Mouse (Mus musculus): ENCODE data around the gene Mon1a.

Gene Mon1a

DNA sequence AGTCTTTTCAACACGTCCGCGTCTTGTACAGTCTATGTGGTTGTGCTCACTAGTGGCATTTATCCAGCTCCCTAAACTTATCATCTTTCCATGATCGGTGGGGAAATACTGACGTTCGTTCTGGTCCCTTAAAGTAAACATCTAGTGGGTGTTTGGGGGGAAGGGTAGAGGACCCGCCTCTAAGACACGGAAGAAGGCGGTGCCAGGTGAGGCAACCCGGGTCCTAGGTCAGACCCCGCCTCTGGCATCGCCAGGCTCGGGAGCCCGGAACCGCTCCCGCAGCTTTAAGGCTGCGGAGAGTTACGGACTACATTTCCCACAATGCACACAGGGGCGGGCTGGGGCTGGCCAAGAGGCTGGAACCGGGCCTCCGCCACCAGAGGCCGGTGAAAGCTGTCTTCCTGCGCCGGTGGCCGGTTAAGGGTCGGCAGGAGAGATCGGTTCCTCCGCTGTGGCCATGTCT is at the start of gene Mon1a:
Gene Mon1a (plus strand): TSS at position 348 of the 463 bp plus-strand sequence.
- peak; percentile 89 for DNase-seq (ENCODE audit: inconsistent ontology term)

DNA sequence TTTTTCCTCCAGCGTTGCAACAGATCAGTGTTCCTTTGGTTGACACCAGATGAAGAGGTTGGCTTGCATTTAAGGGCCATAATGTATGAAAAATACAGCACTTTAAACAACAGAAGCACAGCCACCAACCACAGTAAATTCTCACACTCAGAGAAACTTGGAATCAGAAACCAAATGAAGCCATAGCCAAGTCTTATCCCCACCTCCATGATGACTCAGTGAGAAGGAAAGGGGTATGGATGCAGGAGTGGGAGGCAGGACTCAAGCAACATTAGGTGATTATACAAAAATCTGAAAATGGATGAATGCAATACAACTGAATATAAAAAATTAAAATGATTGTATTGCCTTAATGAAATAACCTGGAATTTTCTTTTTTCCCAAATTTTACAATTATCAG is 49.1 kb upstream of the Mon1a start:
- DNase-seq (ENCODE audit: inconsistent ontology term) = no peak

DNA sequence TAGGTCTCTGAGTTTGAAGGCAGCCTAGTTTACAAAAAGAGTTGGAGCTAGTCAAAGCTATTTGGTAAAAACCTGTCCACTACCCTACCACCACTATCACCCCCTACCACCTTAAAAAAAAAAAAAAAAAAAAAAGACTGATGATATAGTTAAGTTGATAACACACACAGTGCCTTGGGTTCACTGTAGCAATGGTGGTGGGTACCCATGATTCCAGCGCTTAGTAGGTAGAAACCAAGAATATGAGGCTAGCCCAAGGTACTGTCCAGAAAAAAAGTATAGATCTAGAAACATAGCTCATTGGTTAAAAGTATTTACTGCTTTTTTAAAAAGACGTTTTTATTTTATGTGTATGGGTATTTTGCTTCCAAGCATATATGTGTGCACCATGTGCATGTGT is 45.2 kb upstream of the Mon1a start:
- no peak for DNase-seq (ENCODE audit: inconsistent ontology term)

DNA sequence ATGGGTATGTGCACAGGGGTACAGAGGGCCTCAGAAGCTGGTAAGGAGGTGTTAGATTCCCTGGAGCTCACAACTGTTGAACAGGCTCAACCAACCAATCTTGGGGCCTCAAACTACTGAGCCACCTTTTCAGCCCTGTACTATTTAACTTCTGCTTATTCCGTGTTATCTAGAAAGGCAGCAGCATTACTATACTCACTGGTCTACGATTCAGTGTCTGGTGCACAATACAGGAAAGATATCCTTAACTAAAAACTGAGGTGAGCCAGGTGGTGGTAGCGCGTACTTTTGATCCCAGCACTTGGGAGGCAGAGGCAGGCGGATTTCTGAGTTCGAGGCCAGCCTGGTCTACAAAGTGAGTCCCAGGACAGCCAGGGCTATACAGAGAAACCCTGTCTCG is 39.0 kb upstream of the Mon1a start:
- no peak for DNase-seq (ENCODE audit: inconsistent ontology term)

DNA sequence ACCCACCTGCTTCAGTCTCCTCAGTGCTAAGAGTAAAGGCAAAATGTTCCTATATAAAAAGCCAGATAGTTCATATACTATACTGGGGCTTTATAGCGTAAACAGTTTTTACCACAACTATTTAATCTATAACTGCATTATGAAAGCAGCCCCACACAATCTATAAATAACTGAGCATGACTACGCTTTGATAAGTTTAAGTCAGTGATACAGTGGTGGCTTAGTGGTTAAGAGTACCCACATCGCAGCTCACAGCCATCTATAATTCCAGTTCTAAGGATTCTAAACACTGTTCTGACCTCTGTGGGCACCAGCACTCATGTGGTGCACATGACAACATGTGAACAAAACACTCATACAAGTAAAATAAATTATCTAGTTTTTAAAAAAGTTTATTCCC is 29.6 kb upstream of the Mon1a start:
- DNase-seq (ENCODE audit: inconsistent ontology term) = no peak

DNA sequence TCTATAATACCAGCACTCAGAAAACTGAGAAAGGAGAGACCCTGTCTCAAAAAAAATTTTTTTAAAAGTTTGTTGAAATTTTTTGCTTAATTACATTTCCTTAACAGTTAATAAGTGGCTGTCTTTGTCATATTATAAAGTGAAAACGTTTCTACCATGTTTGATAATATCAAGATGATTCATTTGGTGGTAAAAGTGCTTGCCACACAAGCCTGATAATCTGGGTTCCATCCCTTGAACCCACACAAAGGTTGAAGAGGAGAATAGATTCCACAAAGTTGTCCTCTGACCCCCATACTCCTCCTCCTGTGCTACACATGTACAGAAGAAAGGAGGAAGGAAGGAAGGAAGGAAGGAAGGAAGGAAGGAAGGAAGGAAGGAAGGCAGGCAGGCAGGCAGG is 23.5 kb upstream of the Mon1a start:
- DNase-seq (ENCODE audit: inconsistent ontology term) = no peak

DNA sequence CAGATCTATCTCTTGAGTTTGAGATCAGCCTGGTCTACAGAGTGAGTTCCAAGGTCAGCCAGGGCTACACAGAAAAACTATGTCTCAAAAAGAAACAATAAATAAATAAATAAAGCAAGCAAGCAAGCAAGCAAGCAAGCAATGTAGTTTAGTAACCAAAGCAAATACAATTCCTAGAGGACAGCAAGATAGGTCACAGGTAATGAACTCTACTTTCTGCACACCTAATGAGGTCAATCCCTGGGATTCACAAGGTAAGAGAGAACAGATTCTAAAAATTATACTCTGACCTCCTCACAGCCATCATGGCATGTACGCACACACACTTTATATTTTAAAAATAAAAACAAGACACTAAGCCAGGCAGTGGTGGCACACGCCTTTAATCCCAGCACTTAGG is 21.9 kb upstream of the Mon1a start:
- no peak for DNase-seq (ENCODE audit: inconsistent ontology term)

DNA sequence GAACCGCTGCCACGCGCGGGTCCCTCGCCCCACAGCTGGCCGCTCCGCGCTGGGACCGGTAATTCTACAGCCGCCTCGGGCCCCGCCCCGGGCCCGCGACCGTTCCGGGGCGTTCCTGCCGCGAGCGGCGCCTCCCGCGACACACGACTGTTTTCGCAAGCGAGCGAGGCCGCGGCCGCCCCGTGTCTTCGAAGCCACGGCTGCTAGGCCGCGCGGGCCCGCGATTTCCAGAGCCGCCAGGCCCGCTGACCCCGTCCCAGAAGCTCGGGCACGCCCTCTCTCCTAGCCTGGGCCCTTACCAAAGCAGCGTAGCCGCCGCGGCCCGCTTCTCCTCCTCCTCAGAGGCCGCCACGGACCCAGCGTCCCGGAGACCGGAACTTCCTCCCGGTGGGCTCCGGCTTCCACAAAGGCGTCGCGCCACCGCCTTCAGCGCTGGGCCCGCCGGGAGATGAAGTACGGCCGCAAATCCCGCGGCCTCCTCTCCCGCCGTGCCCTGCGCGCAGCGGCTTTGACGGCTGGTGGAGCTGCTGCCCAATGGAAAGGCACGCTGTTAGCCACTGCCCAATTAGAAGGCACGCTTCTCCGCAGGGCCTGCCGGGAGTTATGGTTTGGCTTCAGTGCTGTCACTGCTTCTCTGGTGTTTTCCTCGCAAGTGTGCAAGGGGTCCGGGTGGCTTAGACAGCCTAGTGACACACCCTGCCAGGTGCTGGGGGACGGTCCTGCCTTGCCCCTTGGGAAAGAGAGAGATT is 15.4 kb upstream of the Mon1a start:
- DNase-seq (ENCODE audit: inconsistent ontology term) = peak; percentile 96

DNA sequence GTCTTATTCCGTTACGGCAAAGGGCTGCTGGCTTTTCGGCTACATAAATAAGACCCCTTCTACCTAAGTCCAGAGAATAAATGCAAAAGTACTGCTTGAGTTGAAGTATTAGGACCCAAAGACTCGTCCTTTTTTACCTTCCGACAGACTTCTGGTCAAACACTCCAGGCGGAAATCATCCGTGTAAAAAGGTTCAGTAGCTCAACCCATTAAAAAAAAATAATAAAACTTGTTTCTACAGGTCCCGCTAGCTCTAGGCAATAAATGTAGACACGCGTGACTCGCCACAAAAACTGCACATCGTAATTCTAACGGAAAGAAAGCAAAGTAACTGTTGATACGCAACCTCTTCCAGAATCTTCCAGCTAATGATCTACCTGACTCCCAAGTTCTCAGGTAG is 14.8 kb upstream of the Mon1a start, which contains the start of gene Rbm6:
Gene Rbm6 (minus strand): TSS at position 101 of the 400 bp plus-strand sequence.
- DNase-seq (ENCODE audit: inconsistent ontology term) = no peak

DNA sequence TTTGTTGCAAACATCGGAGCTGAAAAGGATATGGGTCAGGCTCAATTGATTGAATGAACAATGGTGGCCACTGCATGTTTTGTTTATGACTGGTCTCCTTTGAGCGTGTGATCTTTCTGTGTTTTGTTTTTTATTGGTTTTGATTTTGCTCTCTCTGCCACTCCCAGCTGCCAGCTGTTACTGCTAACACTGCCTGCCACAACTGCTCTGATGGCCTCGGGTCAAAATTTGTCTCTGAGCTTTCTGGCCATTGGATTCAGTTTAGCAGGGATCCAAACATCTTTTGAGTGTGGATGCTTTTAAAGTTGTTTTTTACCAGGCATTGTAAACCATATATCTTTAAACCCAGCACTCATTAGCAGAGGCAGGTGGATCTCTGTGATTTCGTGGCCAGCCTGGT is 7.5 kb upstream of the Mon1a start:
- DNase-seq (ENCODE audit: inconsistent ontology term) = no peak

DNA sequence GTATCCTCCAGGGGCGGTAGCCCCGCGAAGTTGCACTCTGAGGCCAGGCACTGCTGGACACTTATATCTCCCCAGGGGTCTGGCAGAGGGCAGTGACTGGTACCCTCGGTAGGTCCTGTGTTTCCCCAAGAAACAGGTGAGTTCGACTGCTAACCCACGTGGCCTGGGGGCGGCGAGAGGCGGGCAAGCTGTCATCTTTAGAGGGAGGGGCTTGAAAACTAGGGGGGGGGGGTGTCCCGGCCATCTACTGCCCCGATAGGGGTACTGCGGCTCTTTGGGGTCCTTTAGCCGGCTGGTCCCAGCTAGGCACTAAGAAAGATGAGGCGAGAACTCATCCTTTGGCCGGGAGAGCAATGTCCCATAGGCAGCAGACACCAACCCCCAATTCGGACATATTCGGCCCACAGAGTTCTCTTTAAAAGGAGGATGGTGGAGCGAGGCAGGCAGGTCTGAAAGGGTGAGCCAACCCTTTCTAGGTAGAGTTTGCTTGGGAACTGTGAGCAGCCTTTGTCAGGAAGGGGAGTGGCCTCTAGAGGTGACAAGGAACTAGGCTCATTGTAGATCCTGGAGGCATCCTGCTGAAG is 408 bp downstream of the Mon1a start:
- DNase-seq (ENCODE audit: inconsistent ontology term) = peak; percentile 77

DNA sequence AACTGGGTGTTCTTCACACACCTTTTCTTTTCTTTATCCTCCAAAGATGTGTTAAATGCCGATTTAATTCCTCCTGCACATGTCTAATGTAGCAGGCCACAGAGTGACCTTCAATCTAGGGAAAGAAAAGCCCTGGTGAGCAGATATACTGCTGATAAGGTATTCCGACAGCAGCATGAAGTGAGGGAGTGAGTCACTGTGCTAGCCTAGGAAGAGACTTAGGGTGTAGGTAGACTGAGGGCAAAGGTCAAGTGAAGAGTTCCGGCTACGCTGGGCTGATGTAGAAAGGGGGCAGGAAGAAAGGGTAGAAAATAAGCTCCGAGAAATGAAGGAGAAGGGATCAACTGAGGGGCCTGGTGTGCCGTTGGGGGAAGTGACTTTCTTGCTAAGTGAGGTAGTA is 2.3 kb downstream of the Mon1a start:
- no peak for DNase-seq (ENCODE audit: inconsistent ontology term)

DNA sequence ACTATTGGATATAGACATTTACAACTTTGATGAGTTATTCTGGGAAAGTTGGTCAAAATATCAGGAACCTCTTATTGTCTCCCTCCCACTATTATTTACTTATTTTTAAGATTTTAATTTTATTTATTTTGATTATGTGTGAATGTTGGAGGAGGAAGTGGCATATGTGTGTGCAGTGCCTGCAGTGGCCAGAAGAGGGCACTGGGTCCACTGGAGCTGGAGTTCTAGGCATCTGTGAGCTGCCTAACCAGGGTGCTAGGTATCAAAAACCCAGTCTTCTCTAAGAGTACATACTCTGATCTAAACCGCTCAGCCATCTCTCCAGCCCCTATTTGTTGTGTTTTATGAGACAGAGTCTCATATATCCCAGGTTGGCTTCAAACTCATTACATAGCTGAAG is 3.1 kb downstream of the Mon1a start:
- DNase-seq (ENCODE audit: inconsistent ontology term) = no peak

DNA sequence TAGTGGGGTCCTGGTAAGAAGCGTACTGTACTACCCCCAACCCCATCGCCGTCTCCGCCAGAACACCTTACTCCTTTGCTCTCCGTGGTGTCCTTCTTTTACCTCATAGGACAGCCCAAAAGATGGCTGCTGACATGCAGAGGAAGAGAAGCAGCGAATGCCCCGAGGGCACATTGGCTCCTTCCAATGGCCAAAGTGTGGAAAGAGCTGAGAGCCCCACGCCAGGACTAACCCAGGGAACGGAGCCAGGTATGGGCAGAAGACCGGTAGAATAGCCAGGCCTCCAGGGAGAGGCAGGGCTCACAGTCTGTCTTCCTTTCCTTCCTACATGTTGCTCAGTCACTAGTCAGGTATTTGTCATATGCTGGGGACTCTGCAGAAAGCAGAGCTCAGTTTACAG is 10.6 kb downstream of the Mon1a start:
- DNase-seq (ENCODE audit: inconsistent ontology term) = no peak

DNA sequence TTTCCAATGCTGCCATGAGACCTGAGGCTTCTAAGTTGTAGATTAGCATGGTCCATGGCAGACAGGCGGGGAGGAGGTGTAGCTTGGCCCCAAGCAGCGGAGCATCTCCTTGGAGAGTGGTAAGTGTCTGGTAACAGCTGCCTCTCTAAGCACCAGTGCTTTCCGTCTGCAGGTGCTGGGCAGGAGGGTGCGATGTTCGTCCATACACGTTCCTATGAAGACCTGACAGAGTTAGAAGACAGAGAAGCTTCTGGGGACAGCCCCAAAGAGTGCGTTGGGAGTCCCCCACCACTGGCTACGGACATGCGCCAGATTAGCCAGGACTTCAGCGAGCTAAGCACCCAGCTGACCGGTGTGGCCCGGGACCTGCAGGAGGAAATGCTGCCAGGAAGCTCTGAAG is 11.9 kb downstream of the Mon1a start:
- no peak for DNase-seq (ENCODE audit: inconsistent ontology term)

DNA sequence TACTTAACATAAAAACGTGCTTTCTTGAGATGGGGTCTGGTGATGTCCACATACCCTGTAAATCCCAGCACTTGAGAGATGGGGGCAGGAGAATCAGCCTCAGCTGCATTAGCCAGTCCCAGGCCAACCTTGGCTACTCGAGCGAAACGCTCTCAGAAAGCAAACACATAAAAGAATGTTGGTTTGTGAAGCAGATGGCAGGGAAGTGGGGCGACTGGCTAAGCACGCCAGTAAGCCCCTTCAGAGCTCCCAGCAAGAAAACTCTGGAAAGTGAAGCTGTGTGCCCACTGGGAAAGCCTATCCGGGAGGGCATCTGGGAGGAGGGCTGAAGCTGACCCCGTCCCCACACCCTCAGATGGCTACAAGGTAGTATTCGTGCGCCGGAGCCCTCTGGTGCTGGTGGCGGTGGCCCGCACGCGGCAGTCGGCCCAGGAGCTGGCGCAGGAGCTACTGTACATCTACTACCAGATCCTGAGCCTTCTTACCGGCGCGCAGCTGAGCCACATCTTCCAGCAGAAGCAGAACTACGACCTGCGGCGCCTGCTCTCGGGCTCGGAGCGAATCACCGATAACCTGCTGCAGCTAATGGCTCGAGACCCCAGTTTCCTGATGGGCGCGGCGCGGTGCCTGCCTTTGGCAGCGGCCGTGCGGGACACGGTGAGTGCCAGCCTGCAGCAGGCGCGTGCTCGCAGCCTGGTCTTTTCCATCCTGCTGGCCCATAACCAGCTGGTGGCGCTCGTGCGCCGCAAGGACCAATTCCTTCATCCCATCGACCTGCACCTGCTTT is 13.1 kb downstream of the Mon1a start:
- DNase-seq (ENCODE audit: inconsistent ontology term) = peak; percentile 68

DNA sequence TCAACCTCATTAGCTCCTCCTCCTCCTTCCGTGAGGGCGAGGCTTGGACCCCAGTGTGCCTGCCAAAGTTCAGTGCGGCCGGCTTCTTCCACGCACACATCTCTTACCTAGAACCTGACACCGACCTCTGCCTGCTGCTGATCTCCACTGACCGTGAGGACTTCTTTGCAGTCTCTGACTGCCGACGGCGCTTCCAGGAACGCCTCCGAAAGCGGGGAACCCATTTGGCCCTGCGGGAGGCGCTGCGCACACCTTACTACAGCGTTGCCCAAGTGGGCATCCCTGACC is 13.6 kb downstream of the Mon1a start:
- no peak for DNase-seq (ENCODE audit: inconsistent ontology term)

DNA sequence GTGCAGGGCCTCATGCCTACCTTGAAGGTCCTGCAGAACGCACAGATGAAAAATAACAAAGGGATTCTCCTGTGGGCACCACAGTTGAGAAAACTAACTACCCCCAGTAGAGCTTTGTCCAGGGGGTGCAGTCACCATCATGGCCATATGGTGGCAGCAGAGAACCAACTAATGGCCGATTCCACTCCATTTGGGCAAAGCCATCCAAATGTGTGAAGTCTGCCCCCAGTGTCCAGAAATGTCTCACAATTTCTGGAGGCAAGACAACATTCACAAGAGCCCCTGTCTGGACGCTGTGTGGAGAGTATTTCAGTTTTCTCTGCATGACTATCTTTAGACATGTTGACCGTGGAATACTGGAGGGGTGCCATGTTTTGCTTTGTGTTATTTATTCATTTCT is 16.8 kb downstream of the Mon1a start:
- peak; percentile 71 for DNase-seq (ENCODE audit: inconsistent ontology term)

DNA sequence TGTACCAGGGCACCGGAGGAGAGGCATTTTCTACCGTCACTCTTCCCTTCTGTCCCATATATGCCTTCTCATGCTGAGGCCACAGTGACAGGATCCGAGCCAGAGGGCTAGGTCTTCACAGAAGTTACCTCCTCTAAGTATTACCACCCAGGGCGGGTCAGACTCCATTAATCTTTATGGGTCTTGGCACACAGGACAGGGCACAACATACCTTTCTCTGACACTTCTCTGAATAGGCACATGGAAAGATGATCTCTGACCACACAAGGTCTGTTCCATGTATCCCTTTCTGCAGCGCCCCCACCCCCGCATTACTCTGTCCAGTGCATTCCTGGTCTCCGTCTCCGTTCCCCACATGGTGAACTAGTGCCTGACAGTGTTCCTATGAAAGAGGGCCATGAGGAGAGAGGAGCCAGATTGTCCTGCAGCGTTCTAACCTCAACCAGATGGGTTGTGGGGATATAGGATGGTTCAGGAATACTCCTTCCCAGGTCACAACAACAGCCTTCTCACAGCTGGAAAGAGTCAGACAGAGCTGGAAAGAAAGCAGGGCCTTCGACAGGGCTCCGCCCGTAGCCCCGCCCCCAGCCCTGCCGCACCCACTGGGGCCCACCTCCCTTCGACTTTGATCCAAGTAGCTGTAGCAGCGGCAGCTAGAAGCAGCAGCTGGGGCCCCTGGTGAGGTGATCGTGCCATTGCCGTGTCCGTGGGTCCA is 18.5 kb downstream of the Mon1a start, which contains the start of gene Mst1r:
Gene Mst1r (plus strand): TSS at position 622 of the 715 bp plus-strand sequence.
- DNase-seq (ENCODE audit: inconsistent ontology term) = peak; percentile 53

DNA sequence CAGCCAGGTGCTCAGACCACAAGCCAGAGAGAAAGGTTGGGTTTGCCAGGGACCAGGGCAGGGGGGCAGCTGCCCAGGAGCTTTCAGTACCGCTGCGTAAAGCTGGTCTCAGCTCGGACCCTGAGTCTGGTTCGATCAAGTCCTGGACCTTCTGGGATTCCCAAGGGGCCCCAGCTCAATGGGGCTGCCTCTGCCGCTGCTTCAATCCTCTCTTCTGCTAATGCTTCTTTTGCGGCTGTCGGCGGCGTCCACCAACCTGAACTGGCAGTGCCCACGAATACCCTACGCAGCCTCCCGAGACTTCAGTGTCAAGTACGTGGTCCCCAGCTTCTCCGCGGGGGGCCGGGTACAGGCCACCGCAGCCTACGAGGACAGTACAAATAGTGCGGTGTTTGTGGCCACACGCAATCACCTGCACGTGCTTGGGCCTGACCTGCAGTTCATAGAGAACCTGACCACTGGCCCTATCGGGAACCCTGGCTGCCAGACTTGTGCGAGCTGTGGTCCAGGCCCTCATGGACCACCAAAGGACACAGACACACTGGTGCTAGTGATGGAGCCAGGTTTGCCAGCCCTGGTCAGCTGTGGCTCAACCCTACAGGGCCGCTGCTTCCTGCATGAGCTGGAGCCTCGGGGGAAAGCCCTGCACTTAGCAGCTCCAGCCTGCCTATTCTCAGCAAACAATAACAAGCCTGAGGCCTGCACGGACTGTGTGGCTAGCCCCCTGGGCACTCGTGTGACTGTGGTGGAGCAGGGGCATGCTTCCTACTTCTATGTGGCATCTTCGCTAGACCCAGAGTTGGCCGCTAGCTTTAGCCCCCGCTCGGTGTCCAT is 19.2 kb downstream of the Mon1a start:
- no peak for DNase-seq (ENCODE audit: inconsistent ontology term)

DNA sequence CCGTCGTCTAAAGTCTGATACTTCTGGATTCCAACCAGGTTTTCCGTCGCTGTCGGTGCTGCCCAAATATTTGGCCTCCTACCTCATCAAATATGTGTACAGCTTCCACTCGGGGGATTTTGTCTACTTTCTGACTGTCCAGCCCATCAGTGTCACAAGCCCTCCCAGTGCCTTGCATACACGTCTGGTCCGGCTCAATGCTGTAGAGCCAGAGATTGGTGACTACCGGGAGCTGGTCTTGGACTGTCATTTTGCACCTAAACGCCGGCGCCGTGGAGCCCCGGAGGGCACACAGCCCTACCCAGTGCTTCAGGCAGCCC is 19.8 kb downstream of the Mon1a start:
- no peak for DNase-seq (ENCODE audit: inconsistent ontology term)

Data from Muller cell, postnatal 12 days (primary cell).